Mouse (Mus musculus) CD4-positive helper T cell, adult 2 months (primary cell): ENCODE measurements around the gene Casc4.
A peak's percentile ranks its signal among the peaks of the same experiment; 100 is the strongest.

Experiments used
- DNase-seq: peaks from one replicate; pipeline ENCODE4 v3.0.0-alpha.2; 2012; ENCODE audit warnings: low read depth, missing footprints, low spot score

The Casc4 gene

GRCm38 (mm10) chr2:121866632-121867050, at the start of gene Casc4:
TSS of gene Casc4 (plus strand) at chr2:121866970.
- peak; percentile 87 for DNase-seq

GRCm38 (mm10) chr2:121821787-121822186, 45.0 kb upstream of the Casc4 start:
- no peak for DNase-seq

GRCm38 (mm10) chr2:121824653-121825052, 42.1 kb upstream of the Casc4 start:
- no peak for DNase-seq

- DNase-seq: no peak
These were observed 40.6 kb upstream of the Casc4 start for GRCm38 (mm10) chr2:121826189-121826588.

- no peak for DNase-seq
These were observed 38.4 kb upstream of the Casc4 start for GRCm38 (mm10) chr2:121828411-121828810.

GRCm38 (mm10) chr2:121832484-121832894, 34.3 kb upstream of the Casc4 start:
- DNase-seq: peak; percentile 42

- DNase-seq: no peak
These were observed 31.8 kb upstream of the Casc4 start for GRCm38 (mm10) chr2:121834926-121835325.

- DNase-seq: no peak
These were observed 25.3 kb upstream of the Casc4 start for GRCm38 (mm10) chr2:121841453-121841852.

GRCm38 (mm10) chr2:121842249-121842648, 24.5 kb upstream of the Casc4 start:
- no peak for DNase-seq

- no peak for DNase-seq
These were observed 20.7 kb upstream of the Casc4 start for GRCm38 (mm10) chr2:121846050-121846449.

- no peak for DNase-seq
These were observed 14.7 kb upstream of the Casc4 start for GRCm38 (mm10) chr2:121852045-121852444.

GRCm38 (mm10) chr2:121853974-121854373, 12.8 kb upstream of the Casc4 start:
- no peak for DNase-seq

- DNase-seq: no peak
These were observed 7.3 kb upstream of the Casc4 start for GRCm38 (mm10) chr2:121859380-121859980.

- peak; percentile 69 for DNase-seq
These were observed 634 bp upstream of the Casc4 start for GRCm38 (mm10) chr2:121866071-121866601.

- no peak for DNase-seq
These were observed 520 bp downstream of the Casc4 start for GRCm38 (mm10) chr2:121867051-121867928.

GRCm38 (mm10) chr2:121879506-121879905, 12.7 kb downstream of the Casc4 start:
- DNase-seq: no peak

GRCm38 (mm10) chr2:121885509-121886106, 18.8 kb downstream of the Casc4 start:
- no peak for DNase-seq

GRCm38 (mm10) chr2:121886406-121886805, 19.6 kb downstream of the Casc4 start:
- DNase-seq: no peak

GRCm38 (mm10) chr2:121888720-121889497, 22.1 kb downstream of the Casc4 start:
- DNase-seq: no peak

GRCm38 (mm10) chr2:121895261-121895660, 28.5 kb downstream of the Casc4 start:
- DNase-seq: no peak

- no peak for DNase-seq
These were observed 30.1 kb downstream of the Casc4 start for GRCm38 (mm10) chr2:121896825-121897224.
